Mouse (Mus musculus) bone marrow macrophage, adult 2 months (primary cell): ENCODE results near the gene Serpina16. TPM values are rescaled to one million over a fixed set of nuclear protein-coding genes. Genes with fewer than 3 reads are reported as not detected.
A peak's percentile ranks its signal among the peaks of the same experiment; 100 is the strongest.

Experiments
- H3K27ac ChIP-seq: 2 replicates; pipeline ENCODE4 v1.5.1; 2012; ENCODE audit warnings: low read depth, low read length; ENCODE audit not compliant: insufficient read depth
- H3K4me1 ChIP-seq: 2 replicates; pipeline ENCODE4 v1.6.1; 2012; ENCODE audit warnings: low read length; ENCODE audit not compliant: control insufficient read depth, insufficient read depth
- H3K4me3 ChIP-seq: 2 replicates; pipeline ENCODE4 v1.5.1; 2012; ENCODE audit warnings: mild to moderate bottlenecking, low read length, moderate library complexity; ENCODE audit not compliant: insufficient read depth
- CTCF ChIP-seq: IDR thresholded peaks from 2 replicates; pipeline ENCODE4 v1.5.1; 2012; ENCODE audit warnings: low read depth, mild to moderate bottlenecking, low read length, moderate library complexity
- POLR2A ChIP-seq: IDR thresholded peaks from 2 replicates; pipeline ENCODE4 v1.6.1; 2012; ENCODE audit warnings: mild to moderate bottlenecking, low read depth, low read length, borderline replicate concordance
- polyA plus RNA-seq: library from polyadenylated mRNA; stranded (reverse); fragments of >200 nt; gene quantifications from 2 replicates; pipeline ENCODE4 v1.2.4, GENCODE M21; 2012; ENCODE audit not compliant: missing spikeins, insufficient read depth, insufficient read length

The Serpina16 gene
- polyA plus RNA-seq, 1 experiment: not detected

DNA sequence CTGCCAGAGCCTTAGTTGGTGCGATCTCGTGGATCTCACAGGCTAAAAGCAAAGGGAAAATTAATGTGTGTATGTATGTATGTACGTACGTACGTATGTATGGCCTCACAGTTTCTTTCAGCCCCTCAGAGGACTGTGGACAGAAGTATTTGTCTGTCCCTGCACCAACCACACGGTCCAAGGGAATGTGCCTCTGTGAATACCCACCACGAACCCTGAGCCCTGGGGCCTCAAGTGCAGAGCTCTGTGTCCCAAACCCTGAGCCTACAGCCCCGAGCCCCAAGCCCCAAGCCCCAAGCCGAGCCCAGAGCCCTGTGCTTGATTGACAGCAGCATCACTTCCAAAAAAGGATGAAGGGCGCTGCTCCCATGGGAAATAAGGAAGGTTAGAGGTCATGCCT is 17.9 kb downstream of the Serpina16 start:
- no peaks in the 10 kb centered on the region for H3K4me1 ChIP-seq
- no peak overlapping the region for H3K4me3 ChIP-seq
- H3K27ac ChIP-seq: no peak overlapping the region
- no peak for TF ChIP-seq POLR2A
- TF ChIP-seq CTCF: no peak

GRCm38 (mm10) chr12:103656848-103657626 is 18.9 kb downstream of the Serpina16 start, which contains the start of gene Serpina6:
Gene Serpina6 (minus strand): TSS chr12:103657212.
- H3K4me1 ChIP-seq: no peaks in the 10 kb centered on the region
- H3K27ac ChIP-seq: no peak within 1 kb of the TSS
- H3K4me3 ChIP-seq: no peak within 1 kb of the TSS
- no peak for TF ChIP-seq POLR2A

DNA sequence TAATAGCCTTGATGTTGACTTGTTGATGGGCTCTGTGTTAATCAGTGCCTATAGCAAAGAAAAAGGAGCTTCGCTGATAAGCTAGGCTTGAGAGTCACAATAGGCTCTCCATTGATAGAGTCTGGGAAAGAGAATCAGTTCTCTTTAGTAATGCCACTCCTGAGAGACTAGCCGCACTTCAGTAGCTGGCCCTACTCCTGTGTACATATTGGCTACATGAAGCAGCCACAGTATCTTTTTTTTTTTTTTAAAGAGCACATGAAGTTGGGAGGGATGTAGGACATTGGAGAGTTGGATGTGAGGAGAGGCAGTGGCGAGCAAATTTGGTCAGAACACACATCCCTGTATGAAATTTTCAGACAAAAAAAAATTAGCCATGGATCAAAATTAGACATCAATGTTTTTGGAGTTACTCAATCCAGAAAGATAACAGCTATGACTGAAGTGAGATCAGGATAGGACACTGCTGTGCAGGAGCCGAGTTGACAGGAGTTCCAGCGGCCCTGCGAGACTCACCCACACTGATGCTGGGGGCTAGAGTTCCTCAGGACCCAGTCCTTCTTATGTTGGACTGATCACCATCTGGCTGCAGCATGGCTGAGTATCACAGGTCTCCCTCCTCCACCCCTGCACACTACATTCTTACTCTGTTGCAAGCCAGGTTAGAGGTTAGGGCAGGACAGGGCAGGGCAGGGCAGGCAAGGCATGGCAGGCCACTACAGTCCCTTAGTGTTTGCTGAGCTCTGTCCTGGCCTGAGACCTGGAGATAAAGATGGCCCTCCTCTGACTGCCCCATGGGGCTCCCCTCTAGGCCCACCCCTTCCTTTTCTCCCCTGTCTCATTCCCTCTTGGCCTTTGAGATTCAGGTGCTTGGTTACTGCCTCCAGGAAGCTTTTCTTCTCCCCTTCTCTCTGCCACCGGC is 20.6 kb downstream of the Serpina16 start:
- Histone ChIP-seq H3K4me3 (no peak overlapping the region), H3K27ac (no peak overlapping the region), H3K4me1 (no peaks in the 10 kb centered on the region)
- TF ChIP-seq CTCF (no peak), POLR2A (no peak)

DNA sequence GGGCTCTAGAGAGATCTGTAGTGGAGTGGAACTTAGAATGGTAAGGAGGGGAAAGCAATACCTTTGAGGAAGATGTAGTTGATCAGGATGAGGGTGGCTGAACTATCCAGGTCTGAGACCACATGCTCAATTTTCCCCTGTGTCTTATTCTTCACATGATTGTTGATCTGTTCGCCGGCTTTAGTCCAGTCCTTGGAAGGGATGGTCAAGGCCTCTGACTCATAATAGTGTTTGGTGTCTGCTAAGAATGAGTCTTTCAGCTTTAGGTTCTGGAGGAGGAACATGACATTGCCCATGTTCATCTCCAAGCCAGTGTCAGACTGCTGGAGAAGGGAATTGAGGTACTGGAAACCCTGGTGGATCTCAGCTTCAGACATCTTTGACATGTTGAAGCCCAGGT is 22.1 kb downstream of the Serpina16 start:
- no peak overlapping the region for H3K4me3 ChIP-seq
- no peak overlapping the region for H3K27ac ChIP-seq
- no peaks in the 10 kb centered on the region for H3K4me1 ChIP-seq
- no peak for TF ChIP-seq CTCF
- TF ChIP-seq POLR2A: no peak

DNA sequence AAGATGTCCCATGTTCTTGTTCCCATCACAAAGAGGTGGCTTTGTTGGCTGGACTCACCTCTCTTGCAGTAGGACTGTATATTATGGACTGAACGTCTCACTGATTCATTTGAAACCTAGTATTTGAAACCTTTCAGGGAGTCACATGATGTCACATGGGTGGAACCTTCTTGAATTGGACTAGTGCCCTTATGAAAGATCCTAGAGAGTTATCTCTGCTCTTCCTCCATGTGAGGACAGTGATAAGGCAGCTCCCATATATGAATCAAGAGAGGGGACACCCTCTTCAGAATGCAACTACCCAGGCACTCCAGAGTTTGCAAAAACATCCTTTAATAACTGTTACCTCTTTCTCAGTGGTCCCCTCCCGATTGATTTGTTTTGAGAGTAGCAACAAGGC is 29.6 kb downstream of the Serpina16 start:
- H3K4me1 ChIP-seq: no peaks in the 10 kb centered on the region
- no peak overlapping the region for H3K4me3 ChIP-seq
- H3K27ac ChIP-seq: no peak overlapping the region
- no peak for TF ChIP-seq CTCF
- no peak for TF ChIP-seq POLR2A

DNA sequence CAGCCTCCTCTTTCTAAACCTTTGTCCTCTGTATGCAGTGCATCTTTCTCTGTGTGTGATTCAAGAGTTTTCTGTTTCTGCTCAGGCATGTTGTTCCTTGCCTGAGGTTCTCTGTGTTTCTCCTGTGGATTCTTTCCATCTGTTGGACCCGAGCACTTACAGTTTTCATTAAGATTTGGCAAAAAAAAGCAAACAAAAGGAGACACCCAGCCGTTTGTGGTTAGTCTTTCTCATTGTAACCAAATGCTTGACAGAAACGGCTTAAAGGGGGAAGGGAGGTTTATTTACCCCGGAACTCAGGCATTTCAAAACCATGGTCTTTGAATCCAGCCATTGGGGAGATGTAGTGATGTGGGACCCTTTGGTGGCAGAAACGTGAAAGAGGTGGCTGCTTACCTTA is 31.3 kb downstream of the Serpina16 start:
- Histone ChIP-seq H3K4me3 (no peak overlapping the region), H3K27ac (no peak overlapping the region), H3K4me1 (no peaks in the 10 kb centered on the region)
- TF ChIP-seq CTCF (no peak), POLR2A (no peak)

GRCm38 (mm10) chr12:103643818-103644217 is 32.1 kb downstream of the Serpina16 start:
- TF ChIP-seq CTCF (no peak), POLR2A (no peak)
- H3K27ac ChIP-seq: no peak overlapping the region
- H3K4me3 ChIP-seq: no peak overlapping the region
- no peaks in the 10 kb centered on the region for H3K4me1 ChIP-seq

GRCm38 (mm10) chr12:103643336-103643735 is 32.6 kb downstream of the Serpina16 start:
- TF ChIP-seq POLR2A: no peak
- TF ChIP-seq CTCF: peak; percentile 46; the same call in 1 of the 2 replicates

GRCm38 (mm10) chr12:103635846-103636245 is 40.1 kb downstream of the Serpina16 start:
- H3K27ac ChIP-seq: no peak overlapping the region
- TF ChIP-seq CTCF: no peak
- TF ChIP-seq POLR2A: no peak
- H3K4me3 ChIP-seq: no peak overlapping the region
- no peaks in the 10 kb centered on the region for H3K4me1 ChIP-seq

More at GRCm38 (mm10) chr12:103643336-103643735, 32.6 kb downstream of the Serpina16 start:
- Histone ChIP-seq H3K4me3 (no peak overlapping the region), H3K4me1 (no peaks in the 10 kb centered on the region), H3K27ac (no peak overlapping the region)

DNA sequence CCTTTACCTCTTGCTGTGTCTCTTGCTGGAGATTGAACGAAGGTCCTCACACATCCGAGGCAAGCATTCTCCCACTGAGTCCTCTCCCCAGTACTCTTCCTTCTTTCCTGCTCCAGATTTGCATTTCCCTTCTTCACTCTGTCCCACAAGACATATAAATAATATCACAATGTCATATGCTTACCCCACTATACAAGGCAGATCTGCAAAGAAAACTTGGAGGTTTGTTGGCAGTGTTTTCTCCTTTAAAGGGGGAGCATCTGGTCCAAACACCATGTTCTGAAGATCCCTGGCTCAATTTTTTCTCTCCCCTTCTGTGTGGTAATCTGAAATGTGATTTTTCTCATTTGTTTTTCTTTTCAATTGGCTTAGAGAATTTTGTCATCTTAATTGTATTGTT is 41.5 kb downstream of the Serpina16 start:
- no peak overlapping the region for H3K27ac ChIP-seq
- no peak overlapping the region for H3K4me3 ChIP-seq
- TF ChIP-seq POLR2A (no peak), CTCF (no peak)
- no peaks in the 10 kb centered on the region for H3K4me1 ChIP-seq
